Mouse (Mus musculus) embryonic stem cell, embryonic (primary cell): ENCODE measurements at regions not wholly inside any gene's neighbourhood (a gene's known extent, or its start where the extent isn't known, plus 50 kb on each side); places are given as distances from the start of the nearest gene placed in this dataset.
"Not testable (repeated sequence)": the region's sequence is repeated elsewhere in the genome, so short reads cannot be mapped to it uniquely, and the experiment has no call there.

Source experiments
- CTCF ChIA-PET, 4 experiments: fragments of 300-600 bp in 2 of 4; fragments of 350-600 bp in 2 of 4; sonication (Branson Sonifier 250); formaldehyde crosslinking; loops; one replicate each; lab custom pipeline; 2022; ENCODE audit warnings: inconsistent platforms in 2 of 4; lab: Charles Lee
- POLR2A ChIA-PET, 4 experiments: fragments of 300-600 bp in 2 of 4; fragments of 350-600 bp in 2 of 4; sonication (Branson Sonifier 250); formaldehyde crosslinking; loops; one replicate each; lab custom pipeline; 2022; ENCODE audit warnings: antibody characterized with exemption in 4 of 4, inconsistent platforms in 1 of 4; lab: Charles Lee

DNA sequence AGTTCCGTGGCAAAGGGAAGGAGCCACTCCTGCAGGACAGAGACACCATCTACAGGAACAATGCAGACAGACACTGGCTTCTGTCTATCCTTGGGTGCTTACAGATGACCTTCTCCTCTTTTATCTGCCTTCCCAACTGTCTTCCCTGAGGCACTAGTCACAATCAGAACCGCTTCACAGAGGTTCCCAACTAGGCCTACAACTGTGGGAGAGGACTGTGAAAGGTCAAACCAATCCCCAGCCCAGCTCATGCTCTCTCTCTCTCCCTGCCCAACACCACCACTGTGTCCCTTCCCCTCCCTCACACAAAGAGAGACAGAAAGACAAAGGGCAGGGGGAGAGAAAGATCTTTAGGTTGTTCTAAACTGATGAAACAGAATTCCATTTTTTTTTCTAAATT lies 61.3 kb downstream of the Tmem17 start:
- ChIA-PET CTCF (interaction anchor here in 1 of 4 experiments (0.5 kb wide), 1 partner anchor 57 kb away, joined by 3 read pairs; no protein-coding TSS in a partner anchor), POLR2A (interaction anchor here in 3 of 4 experiments (0.7 to 2.2 kb wide), 11 partner anchors 9 to 48 kb away, joined by 3 to 14 read pairs (median 4); no protein-coding TSS in a partner anchor)

DNA sequence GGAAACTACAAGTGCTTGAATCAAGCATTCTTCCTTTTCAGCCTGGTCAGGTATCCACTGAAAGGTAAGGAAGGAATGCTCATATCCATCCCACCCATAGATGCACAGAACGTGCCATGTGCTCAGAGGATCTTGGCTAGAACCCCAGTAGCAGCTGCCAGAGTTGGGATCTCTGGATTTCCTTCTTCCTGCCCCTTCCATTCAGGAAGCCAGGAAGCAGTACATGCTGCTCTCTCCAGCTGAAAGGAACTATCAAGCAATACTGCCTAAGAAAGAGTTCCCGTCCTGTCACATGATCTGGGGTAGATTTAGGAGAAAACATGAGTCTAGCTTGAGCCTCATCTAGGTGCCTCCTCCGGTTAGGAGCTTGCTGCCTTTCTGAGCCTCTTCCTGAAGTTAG lies 61.9 kb downstream of the Tmem17 start:
- POLR2A ChIA-PET = interaction anchor here in 3 of 4 experiments (0.7 to 2.2 kb wide), 5 partner anchors 10 to 38 kb away, joined by 3 to 14 read pairs (median 3); no protein-coding TSS in a partner anchor
- CTCF ChIA-PET = no interaction called here

- CTCF ChIA-PET = no interaction called here
Measured at GRCm38 (mm10) chr11:22574506-22574905, 62.6 kb downstream of the Tmem17 start.

GRCm38 (mm10) chr11:22584100-22584487 lies 72.2 kb downstream of the Tmem17 start:
- CTCF ChIA-PET = interaction anchor here in 1 of 4 experiments (0.6 kb wide), 1 partner anchor 1869 kb away, joined by 6 read pairs; no protein-coding TSS in a partner anchor
- POLR2A ChIA-PET = interaction anchor here in 3 of 4 experiments (0.6 to 2.8 kb wide), 10 partner anchors 9 to 590 kb away, joined by 3 to 14 read pairs (median 4); no protein-coding TSS in a partner anchor

More at GRCm38 (mm10) chr11:22574506-22574905, 62.6 kb downstream of the Tmem17 start:
- POLR2A ChIA-PET = interaction anchor here in 2 of 4 experiments (0.7 to 2.2 kb wide), 3 partner anchors 9 to 14 kb away, joined by 3 to 14 read pairs (median 3); no protein-coding TSS in a partner anchor

DNA sequence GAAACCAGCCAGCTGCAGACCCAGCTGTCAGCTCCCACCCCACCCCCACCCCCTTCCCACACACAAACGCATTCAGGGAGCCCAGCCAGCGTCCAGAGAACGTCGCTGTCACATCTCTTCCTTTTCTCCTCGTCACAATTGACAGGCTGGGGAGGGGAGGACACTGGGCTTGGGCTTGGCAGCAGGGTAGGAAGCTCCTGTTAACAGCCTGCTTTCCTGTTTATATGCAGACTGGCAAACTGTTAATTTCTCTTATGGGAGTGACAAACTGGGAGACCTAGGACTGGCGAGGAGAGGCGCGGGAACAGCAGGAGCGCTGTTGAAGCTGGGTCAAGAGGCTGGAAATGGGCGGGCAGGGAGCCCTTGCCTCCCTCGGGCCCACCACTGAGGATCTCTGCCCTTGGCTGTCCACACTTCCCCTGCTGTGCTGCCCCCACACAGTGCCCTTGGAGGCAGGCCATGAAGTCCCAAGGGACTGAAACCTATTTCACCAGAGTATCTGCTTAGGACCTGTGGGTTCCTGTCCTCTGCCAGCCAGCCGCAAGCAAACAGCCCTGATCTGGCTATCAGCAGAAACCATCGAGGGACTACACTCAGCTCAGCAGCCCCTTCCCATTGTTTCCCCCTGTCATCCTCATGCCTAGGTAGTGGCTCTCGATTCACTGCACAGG lies 72.7 kb downstream of the Tmem17 start:
- CTCF ChIA-PET = interaction anchor here in 1 of 4 experiments (0.6 kb wide), 1 partner anchor 1869 kb away, joined by 6 read pairs; no protein-coding TSS in a partner anchor
- POLR2A ChIA-PET = interaction anchor here in 2 of 4 experiments (0.6 to 2.8 kb wide), 10 partner anchors 8 to 627 kb away, joined by 3 to 14 read pairs (median 4); no protein-coding TSS in a partner anchor

GRCm38 (mm10) chr11:22587691-22588241 lies 75.9 kb downstream of the Tmem17 start:
- ChIA-PET POLR2A (interaction anchor here in 3 of 4 experiments (0.6 to 1.9 kb wide), 15 partner anchors 10 to 33 kb away, joined by 3 to 6 read pairs (median 3); no protein-coding TSS in a partner anchor), CTCF (interaction anchor here in 1 of 4 experiments (1.1 kb wide), 1 partner anchor 29 kb away, joined by 3 read pairs; no protein-coding TSS in a partner anchor)

DNA sequence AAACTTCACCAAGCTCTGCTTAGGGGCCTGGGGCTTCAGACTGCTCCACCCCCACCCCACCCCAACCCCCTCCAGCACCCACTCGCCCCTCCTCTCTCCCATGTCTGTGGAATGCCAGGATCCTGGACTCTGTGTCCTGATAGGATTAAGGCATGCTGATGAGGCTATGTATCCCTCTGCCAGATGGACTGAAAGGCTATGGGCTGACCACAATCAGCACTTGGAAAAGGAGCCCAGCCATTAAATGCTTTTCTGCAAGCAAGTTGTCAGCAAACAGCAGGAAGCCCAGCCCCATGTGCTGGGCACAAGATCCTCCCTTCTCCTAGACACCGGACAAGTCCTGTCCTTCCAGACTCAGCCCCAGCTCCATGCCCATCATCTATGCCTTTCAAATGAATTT lies 76.7 kb downstream of the Tmem17 start:
- ChIA-PET CTCF (interaction anchor here in 3 of 4 experiments (0.5 to 1.1 kb wide), 3 partner anchors 28 to 291 kb away, joined by 3 to 4 read pairs (median 3); no protein-coding TSS in a partner anchor), POLR2A (interaction anchor here in 3 of 4 experiments (0.6 to 1.9 kb wide), 16 partner anchors 10 to 33 kb away, joined by 3 to 6 read pairs (median 3); no protein-coding TSS in a partner anchor)

- ChIA-PET POLR2A (no interaction called here), CTCF (no interaction called here)
Measured at GRCm38 (mm10) chr11:22589901-22590300, 78.0 kb downstream of the Tmem17 start.

- CTCF ChIA-PET, POLR2A ChIA-PET: not testable (repeated sequence)
Measured at GRCm38 (mm10) chr11:22591050-22591449, 79.2 kb downstream of the Tmem17 start.

DNA sequence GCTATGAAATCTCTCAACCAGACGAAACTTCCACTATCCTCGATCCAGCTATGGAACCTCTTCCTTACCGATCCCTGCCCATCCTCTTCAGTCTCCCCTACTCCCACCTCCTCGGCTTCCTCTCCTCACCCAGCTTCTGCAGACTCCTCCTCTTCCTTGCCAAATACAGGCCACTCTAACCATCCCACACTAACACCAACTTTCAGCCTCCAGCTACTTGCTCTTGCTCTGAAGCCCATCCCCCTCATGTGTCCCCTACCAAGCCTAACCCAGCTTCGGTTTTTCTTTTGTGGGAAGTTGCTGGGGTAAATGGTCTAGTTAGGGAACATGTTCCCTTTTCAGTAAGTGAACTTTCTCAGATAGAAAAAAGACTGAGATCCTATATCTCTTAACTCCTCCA lies 80.8 kb downstream of the Tmem17 start:
- ChIA-PET POLR2A (interaction anchor here in 2 of 4 experiments (1.1 to 1.6 kb wide), 3 partner anchors 8 to 18 kb away, joined by 3 to 4 read pairs (median 3); no protein-coding TSS in a partner anchor), CTCF (no interaction called here)

DNA sequence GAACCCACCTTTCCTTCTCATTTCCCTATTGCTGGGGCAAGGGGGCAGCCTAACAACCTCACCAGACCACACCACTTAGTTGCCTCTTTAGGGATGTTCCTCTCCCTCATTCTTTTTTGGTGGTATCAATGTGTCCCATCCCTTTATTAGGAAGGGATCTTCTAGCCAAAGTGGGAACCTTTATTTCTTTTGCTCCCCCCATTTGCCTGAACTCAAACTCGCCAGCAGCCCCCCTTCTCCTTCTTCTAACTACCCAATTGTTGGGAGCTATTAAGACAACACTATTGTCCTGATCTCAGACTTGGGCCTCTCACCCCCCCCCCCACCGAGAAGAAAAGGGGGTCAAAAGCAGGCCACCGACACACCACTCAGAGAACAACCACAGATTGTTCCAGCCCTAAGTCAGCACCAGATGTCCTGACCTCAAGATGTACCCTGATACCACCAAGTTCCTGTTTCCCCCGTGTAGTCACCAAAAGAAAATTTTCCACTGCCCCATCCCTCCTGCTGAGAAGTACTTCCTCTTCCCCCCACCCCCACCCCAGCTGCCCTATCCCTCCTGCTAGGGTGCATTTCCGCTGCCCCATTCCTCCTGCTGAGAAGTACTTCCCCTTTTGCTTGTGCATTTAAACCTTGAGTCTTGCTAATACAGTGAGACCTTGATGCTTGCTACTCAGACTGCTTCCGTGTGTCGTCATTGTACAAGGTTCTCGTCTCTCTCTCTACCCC lies 84.4 kb downstream of the Tmem17 start:
- CTCF ChIA-PET = interaction anchor here in 1 of 4 experiments (0.6 kb wide), 1 partner anchor 500 kb away, joined by 5 read pairs; no protein-coding TSS in a partner anchor
- POLR2A ChIA-PET = interaction anchor here in 1 of 4 experiments (0.6 to 1.2 kb wide), 3 partner anchors 24 to 33 kb away, joined by 3 read pairs; no protein-coding TSS in a partner anchor

DNA sequence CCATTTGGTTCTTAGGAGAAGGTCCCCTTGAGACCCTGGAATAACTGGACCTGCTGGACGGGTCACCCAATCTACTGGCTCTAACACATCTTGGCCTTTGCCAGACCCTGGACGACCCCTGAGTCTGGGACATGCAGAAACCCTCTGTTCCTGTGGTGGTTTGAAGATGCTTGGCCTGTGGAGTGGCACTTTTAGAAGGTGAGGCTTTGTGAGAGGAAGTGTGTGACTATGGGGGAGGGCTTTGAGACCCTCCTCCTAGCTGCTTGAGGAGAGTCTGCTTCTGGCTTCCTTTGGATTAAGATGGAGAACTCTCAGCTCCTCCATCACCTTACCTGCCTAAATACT lies 84.9 kb downstream of the Tmem17 start:
- POLR2A ChIA-PET = interaction anchor here in 1 of 4 experiments (1.1 to 1.2 kb wide), 2 partner anchors 24 to 33 kb away, joined by 3 read pairs; no protein-coding TSS in a partner anchor
- CTCF ChIA-PET = interaction anchor here in 1 of 4 experiments (0.6 kb wide), 1 partner anchor 499 kb away, joined by 5 read pairs; no protein-coding TSS in a partner anchor

DNA sequence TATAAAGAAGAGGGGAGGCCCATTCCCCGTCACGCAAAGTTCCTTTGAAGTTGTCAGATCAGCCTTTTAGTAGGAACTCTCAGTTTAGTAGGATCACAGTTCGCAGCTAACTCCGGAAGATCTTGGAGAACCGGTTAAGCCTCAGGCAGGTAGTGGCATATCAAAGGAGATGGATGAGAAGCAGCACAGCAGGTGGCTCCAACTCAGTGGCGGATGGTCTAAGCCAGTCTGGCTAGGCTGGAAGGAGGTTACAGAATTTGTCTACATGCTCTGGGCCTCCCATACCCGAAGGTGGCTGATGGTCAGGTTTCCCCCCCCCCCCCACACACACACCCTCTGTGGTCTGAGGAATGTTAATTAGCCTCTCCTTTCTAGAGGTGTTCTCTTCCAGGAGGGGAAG lies 88.5 kb downstream of the Tmem17 start:
- ChIA-PET CTCF (no interaction called here), POLR2A (interaction anchor here (0.6 to 3.4 kb wide), 12 partner anchors 8 to 968 kb away, joined by 3 to 14 read pairs (median 4); no protein-coding TSS in a partner anchor)

- ChIA-PET CTCF (interaction anchor here in 1 of 4 experiments (0.6 kb wide), 1 partner anchor 124 kb away, joined by 3 read pairs; no protein-coding TSS in a partner anchor), POLR2A (interaction anchor here in 3 of 4 experiments (0.6 to 2.2 kb wide), 13 partner anchors 8 to 503 kb away, joined by 3 to 13 read pairs (median 5); no protein-coding TSS in a partner anchor)
Measured at GRCm38 (mm10) chr11:22601977-22602376, 90.1 kb downstream of the Tmem17 start.

GRCm38 (mm10) chr11:22602610-22603009 lies 90.7 kb downstream of the Tmem17 start:
- ChIA-PET CTCF (no interaction called here), POLR2A (interaction anchor here in 3 of 4 experiments (0.7 to 2.2 kb wide), 8 partner anchors 8 to 19 kb away, joined by 3 to 13 read pairs (median 5); no protein-coding TSS in a partner anchor)

DNA sequence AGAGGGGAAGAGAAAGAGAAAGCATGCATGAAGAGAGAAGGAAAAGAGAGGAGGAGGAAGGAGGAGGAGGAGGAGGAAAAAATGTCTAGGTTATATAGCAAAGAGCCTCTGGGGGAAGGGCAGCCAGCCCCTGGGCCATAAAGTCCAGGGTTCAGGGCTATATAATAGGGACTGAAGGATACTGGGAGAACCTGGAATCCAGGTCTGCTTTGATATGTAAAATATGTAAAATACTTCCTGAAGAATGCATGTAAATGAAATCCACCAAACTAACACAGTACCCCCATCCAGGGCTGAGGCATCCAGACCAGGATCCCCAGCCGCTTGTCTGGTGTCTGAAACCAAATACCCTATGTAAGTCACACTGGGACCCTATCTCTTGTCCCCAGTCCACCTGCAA lies 91.5 kb downstream of the Tmem17 start:
- CTCF ChIA-PET = no interaction called here
- POLR2A ChIA-PET = interaction anchor here in 1 of 4 experiments (1.1 to 1.2 kb wide), 2 partner anchors 13 to 15 kb away, joined by 3 read pairs; no protein-coding TSS in a partner anchor

DNA sequence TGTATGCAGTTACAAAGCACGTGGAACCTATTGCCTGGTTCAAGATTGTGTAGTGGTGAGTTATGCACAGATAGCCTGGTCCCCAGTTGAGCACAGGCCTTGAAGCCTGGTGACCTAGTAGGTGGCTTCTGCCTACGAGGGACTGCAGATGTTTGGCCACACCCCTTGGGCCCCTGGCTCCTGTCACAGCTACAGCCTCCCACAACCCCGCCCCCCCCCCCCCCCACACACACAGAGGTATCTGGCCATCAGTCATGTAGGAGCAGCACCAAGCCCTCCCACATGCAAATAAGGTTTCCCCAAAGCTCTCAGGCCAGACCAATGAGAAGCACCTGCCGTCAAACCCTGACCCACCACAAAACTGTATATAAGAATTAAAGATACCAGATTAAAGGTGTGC lies 94.5 kb downstream of the Tmem17 start:
- ChIA-PET CTCF (no interaction called here), POLR2A (interaction anchor here in 2 of 4 experiments (0.6 to 6.4 kb wide), 12 partner anchors 10 to 1366 kb away, joined by 3 to 66 read pairs (median 4); no protein-coding TSS in a partner anchor)
